Comparison of ENCODE assay signal across 31 mouse cellular contexts in the genomic region with DNA sequence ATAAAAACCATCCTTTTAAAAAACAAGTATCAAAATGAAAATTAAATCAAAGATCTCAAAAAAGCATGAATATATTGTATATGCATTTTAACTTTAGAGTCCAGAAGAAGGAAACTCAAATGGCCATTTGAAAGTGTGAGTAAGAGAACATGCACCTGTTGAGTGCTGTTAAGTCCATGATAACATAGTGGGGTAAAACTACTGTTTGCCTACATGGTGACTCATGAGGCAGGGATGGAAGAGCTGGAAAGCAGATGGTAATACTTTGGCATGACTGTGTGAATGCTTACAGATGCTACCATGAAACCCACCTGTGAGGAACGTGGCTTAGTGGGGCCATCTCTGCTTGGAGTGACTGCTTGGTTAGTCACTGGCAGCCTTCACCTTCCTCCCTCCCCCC. TPM values are rescaled to one million over a fixed set of nuclear protein-coding genes. Genes with fewer than 3 reads are reported as not detected.
DNase-seq lines count a peak whose midpoint lies in the region; ATAC-seq and TF ChIP-seq lines count a peak whose summit lies in the region.
"Had no signal": no experiment of that assay in that cellular context is flagged by ENCODE, and none has a peak within 500 bp of the region (broad histone marks: within the 10 kb centered on the region; RNA-seq: fewer than 3 reads in every experiment).

No protein-coding gene starts in this region.

- H3ac ChIP-seq in C2C12 (ENCODE audit: control insufficient read depth, insufficient read length, low read depth): no peak overlapping the region

- no peak overlapping the region for H3K27ac ChIP-seq in stomach, postnatal 0 days (replicated peaks)
- H3K27ac ChIP-seq: embryonic facial prominence, embryonic 13.5 days; embryonic facial prominence, embryonic 15.5 days; forebrain, embryonic 13.5 days; forebrain, embryonic 15.5 days had no signal

- peak; percentile 36 for DNase-seq in brain, adult 2 months (ENCODE audit: low read depth, low spot score)
- no peak for DNase-seq in stomach, postnatal 0 days (ENCODE audit: low spot score)
- no peak for DNase-seq in ovary, postnatal 36 days (ENCODE audit: low spot score)
- DNase-seq in kidney, adult 11 months: no peak
- DNase-seq: adrenal gland, adult 8-10 months; adrenal gland, postnatal 14 days; adrenal gland, postnatal 36 days; B cell, adult 2 months; cerebellum, adult 11 months; cerebellum, adult 18-20 months; cerebellum, adult 8-10 months; cerebellum, adult 9-11 months; cerebellum, postnatal 14 days; cerebellum, postnatal 36 days; embryo, embryonic 11 days; forebrain, postnatal 0 days had no signal

- peak overlapping the region; percentile 38 for H3K4me3 ChIP-seq in megakaryocyte, embryonic 14.5 days (replicated peaks)
- H3K4me3 ChIP-seq in C2C12 (ENCODE audit: insufficient read depth, poor library complexity, severe bottlenecking): no peak overlapping the region
- H3K4me3 ChIP-seq in stomach, postnatal 0 days (ENCODE audit: low read depth, low read length): no peak overlapping the region
- H3K4me3 ChIP-seq: embryonic facial prominence, embryonic 13.5 days; embryonic facial prominence, embryonic 15.5 days; erythroblast, embryonic 14.5 days; forebrain, embryonic 13.5 days; forebrain, embryonic 15.5 days had no signal

- no peaks in the 10 kb centered on the region for H3K79me3 ChIP-seq in C2C12 (ENCODE audit: low read depth)

- H3K9me3 ChIP-seq in megakaryocyte, embryonic 14.5 days: no peaks in the 10 kb centered on the region
- H3K9me3 ChIP-seq in stomach, postnatal 0 days (ENCODE audit: control insufficient read depth, low read length): no peaks in the 10 kb centered on the region
- H3K9me3 ChIP-seq: embryonic facial prominence, embryonic 13.5 days; embryonic facial prominence, embryonic 15.5 days; forebrain, embryonic 13.5 days; forebrain, embryonic 15.5 days had no signal

- no peaks in the 10 kb centered on the region for H3K36me3 ChIP-seq in megakaryocyte, embryonic 14.5 days (replicated peaks; ENCODE audit: low read length)
- H3K36me3 ChIP-seq in C2C12 (ENCODE audit: control insufficient read depth, insufficient read depth): no peaks in the 10 kb centered on the region
- no peaks in the 10 kb centered on the region for H3K36me3 ChIP-seq in stomach, postnatal 0 days (ENCODE audit: control insufficient read depth, insufficient read depth, low read length)
- H3K36me3 ChIP-seq: embryonic facial prominence, embryonic 15.5 days; forebrain, embryonic 15.5 days had no signal

- TF ChIP-seq EP300 in stomach, postnatal 0 days (optimal IDR thresholded peaks at IDR 0.05): no peak

- no peak overlapping the region for H3K4me2 ChIP-seq in stomach, postnatal 0 days (replicated peaks; ENCODE audit: low read depth)
- H3K4me2 ChIP-seq: embryonic facial prominence, embryonic 13.5 days; embryonic facial prominence, embryonic 15.5 days; forebrain, embryonic 13.5 days; forebrain, embryonic 15.5 days had no signal

- ATAC-seq in megakaryocyte, adult 5-6 weeks (ENCODE audit: poor library complexity, severe bottlenecking): no peak
- peak; percentile 79 for ATAC-seq in stomach, postnatal 0 days (ENCODE audit: low FRiP score, low TSS enrichment)
- ATAC-seq in erythroid progenitor cell, adult 5-6 weeks (replicated peaks; ENCODE audit: low FRiP score, poor library complexity, severe bottlenecking): no peak
- ATAC-seq: activated CD4-positive, CD25-positive, alpha-beta regulatory T cell, adult 4 months; forebrain, embryonic 13.5 days; forebrain, embryonic 15.5 days; forebrain, postnatal 0 days; Patski had no signal

- H3K4me1 ChIP-seq in megakaryocyte, embryonic 14.5 days: peaks cover 3% of the 10 kb centered on the region; the same call in 1 of the 2 replicates
- no peaks in the 10 kb centered on the region for H3K4me1 ChIP-seq in stomach, postnatal 0 days (replicated peaks; ENCODE audit: control insufficient read depth, insufficient read depth)
- H3K4me1 ChIP-seq: embryonic facial prominence, embryonic 13.5 days; embryonic facial prominence, embryonic 15.5 days; forebrain, embryonic 13.5 days; forebrain, embryonic 15.5 days had no signal

- H3K9ac ChIP-seq in stomach, postnatal 0 days (ENCODE audit: low read length): no peak overlapping the region
- H3K9ac ChIP-seq: embryonic facial prominence, embryonic 13.5 days; embryonic facial prominence, embryonic 15.5 days; forebrain, embryonic 13.5 days; forebrain, embryonic 15.5 days; forebrain, postnatal 0 days had no signal

- no peak for TF ChIP-seq CTCF in C2C12 (IDR thresholded peaks at IDR 0.05; ENCODE audit: control insufficient read depth, insufficient read depth, insufficient read length)
- TF ChIP-seq CTCF in stomach, postnatal 0 days (IDR thresholded peaks at IDR 0.05; ENCODE audit: low read depth): no peak

- WGBS in stomach, postnatal 0 days: 32% methylated on average over 1 of the region's 1 CpGs

- H3K27me3 ChIP-seq in megakaryocyte, embryonic 14.5 days (replicated peaks): peaks cover 4% of the 10 kb centered on the region
- H3K27me3 ChIP-seq in C2C12 (ENCODE audit: control insufficient read depth, insufficient read depth, insufficient read length): no peaks in the 10 kb centered on the region
- no peaks in the 10 kb centered on the region for H3K27me3 ChIP-seq in stomach, postnatal 0 days (ENCODE audit: control insufficient read depth, insufficient read depth, low read length)
- H3K27me3 ChIP-seq: embryonic facial prominence, embryonic 15.5 days; forebrain, embryonic 13.5 days; forebrain, embryonic 15.5 days had no signal

- no peaks in the 10 kb centered on the region for H3K79me2 ChIP-seq in C2C12 (ENCODE audit: control insufficient read depth, insufficient read depth)

TF ChIP-seq in C2C12, 6 proteins besides CTCF, POLR2A, EP300 and RAD21:
- TF ChIP-seq MAX (IDR thresholded peaks at IDR 0.05): no peak
- TF ChIP-seq FOSL1 (IDR thresholded peaks at IDR 0.05; ENCODE audit: insufficient read depth, low read length, poor library complexity, severe bottlenecking): no peak
- no peak for TF ChIP-seq CEBPB (IDR thresholded peaks at IDR 0.05; ENCODE audit: low read depth)
- no peak for TF ChIP-seq MYOG (IDR thresholded peaks at IDR 0.05; ENCODE audit: control insufficient read depth, extremely low read depth, insufficient read length)
- TF ChIP-seq MYOD1 (IDR thresholded peaks at IDR 0.05; ENCODE audit: control insufficient read depth, insufficient read length, low read depth): peak; percentile 88
- TF ChIP-seq USF1 (IDR thresholded peaks at IDR 0.05; ENCODE audit: low read depth): no peak
TF ChIP-seq in C2C12: peak in this region for 1.

RNA-seq across cellular contexts. Expression of a gene that starts 57.1 kb away (rescaled TPM):
- polyA plus RNA-seq in megakaryocyte, embryonic 14.5 days (2012; ENCODE audit: insufficient read depth, low replicate concordance): not detected in 2 replicates
- not detected in 2 replicates for total RNA-seq in megakaryocyte, adult 5-6 weeks (2015)
- total RNA-seq in megakaryocyte, adult 5-6 weeks (2017): not detected in 2 replicates
- polyA plus RNA-seq in C2C12 (2012; fragmentation: generic; extraction: Trizol): not detected
- 0.21 TPM in 1 of 2 replicates, not detected in the other for polyA plus RNA-seq in stomach, postnatal 0 days (2015; fragmentation: Nextera tagmentation; extraction: Ambion mirVana)
- total RNA-seq in erythroid progenitor cell, adult 5-6 weeks (2015; ENCODE audit: low replicate concordance): not detected in 2 replicates
- not detected in 2 replicates for total RNA-seq in erythroid progenitor cell, adult 5-6 weeks (2017; ENCODE audit: low replicate concordance)
- total RNA-seq: adrenal gland, adult 18-20 months; adrenal gland, adult 8-10 months; adrenal gland, postnatal 14 days; common myeloid progenitor, adult 5-6 weeks; ES-E14; forebrain, postnatal 0 days had no signal
- polyA plus RNA-seq: brain, embryonic 14.5 days; erythroblast, embryonic 14.5 days; Patski had no signal
